Mouse (Mus musculus) heart, adult 2 months (tissue): Measurements from ENCODE around the gene Spi1.

Experiments
- CTCF ChIP-seq: fragments of 200-600 bp; IDR thresholded peaks from 2 replicates; pipeline ENCODE4 v1.8.1; 2022; ENCODE audit warnings: antibody characterized with exemption, mild to moderate bottlenecking, moderate library complexity
- POLR2A ChIP-seq: fragments of 200-500 bp; IDR thresholded peaks from 2 replicates; pipeline ENCODE4 v1.6.1; 2011; ENCODE audit warnings: mild to moderate bottlenecking, low read depth, low read length, control low read depth; ENCODE audit not compliant: insufficient read depth

DNA sequence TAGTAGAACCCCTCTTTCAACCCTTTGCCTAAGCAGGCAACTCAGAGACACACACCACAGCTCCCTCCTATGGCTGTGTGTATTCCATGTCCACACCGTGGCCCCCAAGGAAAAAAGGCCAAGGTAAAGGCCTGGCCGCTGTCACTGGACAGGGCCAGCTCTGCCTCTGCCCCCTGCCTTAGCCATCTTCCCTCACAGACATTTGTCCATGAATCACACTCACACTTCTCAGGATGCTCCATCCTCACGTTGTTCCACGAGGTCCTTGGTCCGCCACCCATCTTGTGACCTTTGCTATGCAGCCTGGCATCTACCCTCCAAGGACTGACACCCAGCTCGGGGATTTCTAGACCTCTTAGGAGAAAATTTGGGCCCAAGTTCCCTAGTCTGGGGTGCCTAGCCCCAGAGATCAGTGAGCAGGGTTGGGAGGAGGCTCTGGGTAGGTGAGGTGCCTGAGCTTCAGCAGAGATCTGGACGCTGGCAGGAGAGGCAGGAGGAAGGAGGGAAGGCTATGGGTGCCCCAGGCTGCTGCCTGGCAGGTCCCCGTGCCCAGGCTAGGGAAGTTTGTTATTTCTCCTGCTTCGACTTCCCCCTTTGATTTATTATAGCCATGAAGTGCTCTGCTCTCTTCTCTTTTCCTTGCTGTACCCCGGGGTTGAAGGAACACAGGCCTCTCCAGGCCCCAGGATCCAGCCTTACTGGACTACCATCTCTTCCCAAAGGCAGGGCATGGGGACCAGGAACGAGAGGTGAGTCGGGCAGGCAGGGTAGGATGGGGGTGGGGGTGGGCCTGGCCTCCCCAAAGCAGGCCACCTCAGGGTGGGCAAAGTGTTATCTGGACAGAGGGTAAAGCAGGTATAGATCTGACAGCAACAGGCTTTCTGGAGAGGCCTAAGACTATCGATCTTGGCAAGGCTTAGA lies at the start of gene Spi1:
- TF ChIP-seq CTCF (no peak), POLR2A (no peak)
